In genomic region chr4:136780201-136780895, GRCm38 (mm10) we compare ENCODE assay signal across 9 mouse cellular contexts. TPM values are rescaled to one million over a fixed set of nuclear protein-coding genes. Genes with fewer than 3 reads are reported as not detected.
DNase-seq lines count a peak whose midpoint lies in the region; ATAC-seq and TF ChIP-seq lines count a peak whose summit lies in the region.
"Had no signal": no experiment of that assay in that cellular context is flagged by ENCODE, and none has a peak within 500 bp of the region (broad histone marks: within the 10 kb centered on the region; RNA-seq: fewer than 3 reads in every experiment).

No protein-coding gene starts in this region.

- no peak overlapping the region for H3K4me3 ChIP-seq in heart, embryonic 14.5 days (ENCODE audit: control insufficient read depth in 1 of 2, insufficient read depth in 1 of 2, low read depth in 1 of 2, low read length in 2 of 2)
- H3K4me3 ChIP-seq in lung, postnatal 0 days (ENCODE audit: low read depth, low read length) = no peak overlapping the region
- no peak overlapping the region for H3K4me3 ChIP-seq in lung, adult 2 months (replicated peaks; ENCODE audit: extremely low read depth, low read depth, low read length)
- no peak overlapping the region for H3K4me3 ChIP-seq in embryonic fibroblast, embryonic 13.5 days (ENCODE audit: insufficient read depth, low read length)
- no peak overlapping the region for H3K4me3 ChIP-seq in stomach, embryonic 16.5 days (replicated peaks; ENCODE audit: low read length)
- H3K4me3 ChIP-seq: megakaryocyte, embryonic 14.5 days had no signal

- H3K9ac ChIP-seq in heart, embryonic 14.5 days (ENCODE audit: low read length) = no peak overlapping the region
- no peak overlapping the region for H3K9ac ChIP-seq in lung, postnatal 0 days (replicated peaks; ENCODE audit: low read depth)
- peak overlapping the region; percentile 7; the same call in 1 of the 2 replicates for H3K9ac ChIP-seq in stomach, embryonic 16.5 days (ENCODE audit: low read length)

- H3K9me3 ChIP-seq in heart, embryonic 14.5 days (ENCODE audit: control insufficient read depth, low read length) = no peaks in the 10 kb centered on the region
- H3K9me3 ChIP-seq in lung, postnatal 0 days (ENCODE audit: low read length) = no peaks in the 10 kb centered on the region
- H3K9me3 ChIP-seq in stomach, embryonic 16.5 days (replicated peaks; ENCODE audit: control insufficient read depth, low read length) = no peaks in the 10 kb centered on the region

- no peak overlapping the region for H3K4me2 ChIP-seq in heart, embryonic 14.5 days (ENCODE audit: low read length)
- no peak overlapping the region for H3K4me2 ChIP-seq in lung, postnatal 0 days (replicated peaks; ENCODE audit: low read depth, low read length)
- H3K4me2 ChIP-seq in stomach, embryonic 16.5 days (ENCODE audit: low read depth, low read length) = peak overlapping the region; percentile 9; the same call in 1 of the 2 replicates

- TF ChIP-seq EP300 in lung, postnatal 0 days (IDR thresholded peaks at IDR 0.05) = no peak

- no peaks in the 10 kb centered on the region for H3K36me3 ChIP-seq in heart, embryonic 14.5 days (ENCODE audit: control insufficient read depth, insufficient read depth, low read length)
- H3K36me3 ChIP-seq in lung, postnatal 0 days (ENCODE audit: insufficient read depth, low read length) = no peaks in the 10 kb centered on the region
- H3K36me3 ChIP-seq in stomach, embryonic 16.5 days (ENCODE audit: control insufficient read depth, insufficient read depth, low read length) = no peaks in the 10 kb centered on the region

- H3K4me1 ChIP-seq in heart, embryonic 14.5 days (ENCODE audit: control insufficient read depth in 2 of 2, insufficient read depth in 2 of 2, low read length in 2 of 2) = peaks cover 23 to 31% of the 10 kb centered on the region in 2 experiments
- no peaks in the 10 kb centered on the region for H3K4me1 ChIP-seq in lung, postnatal 0 days (ENCODE audit: insufficient read depth, low read depth, low read length)
- no peaks in the 10 kb centered on the region for H3K4me1 ChIP-seq in lung, adult 2 months (ENCODE audit: control insufficient read depth, insufficient read depth, low read length)
- peaks cover 13% of the 10 kb centered on the region; the same call in 1 of the 2 replicates for H3K4me1 ChIP-seq in embryonic fibroblast, embryonic 13.5 days (ENCODE audit: control insufficient read depth, insufficient read depth, low read length)
- H3K4me1 ChIP-seq in stomach, embryonic 16.5 days (ENCODE audit: control insufficient read depth, insufficient read depth, low read length) = peaks cover 69% of the 10 kb centered on the region

- no peak for TF ChIP-seq CTCF in lung, postnatal 0 days (IDR thresholded peaks at IDR 0.05)
- TF ChIP-seq CTCF in lung, adult 2 months (IDR thresholded peaks at IDR 0.05; ENCODE audit: insufficient read depth, low read length) = no peak
- no peak for TF ChIP-seq CTCF in embryonic fibroblast, embryonic 13.5 days (IDR thresholded peaks at IDR 0.05; ENCODE audit: borderline replicate concordance, insufficient read depth, low read length)

- WGBS in heart, embryonic 14.5 days = 57% methylated on average over 20 of the region's 20 CpGs
- WGBS in lung, postnatal 0 days = 68% methylated on average over 20 of the region's 20 CpGs
- 74% methylated on average over 20 of the region's 20 CpGs for WGBS in lung, adult 2 months
- 51% methylated on average over 20 of the region's 20 CpGs for WGBS in stomach, embryonic 16.5 days

- TF ChIP-seq POLR2A in lung, adult 2 months (IDR thresholded peaks at IDR 0.05; ENCODE audit: borderline replicate concordance, extremely low read depth, low read depth, low read length) = no peak
- TF ChIP-seq POLR2A in embryonic fibroblast, embryonic 13.5 days (IDR thresholded peaks at IDR 0.05; ENCODE audit: low read depth, low read length) = no peak

- ATAC-seq in heart, embryonic 14.5 days (ENCODE audit: insufficient number of reproducible peaks, insufficient read depth, low FRiP score, low read depth) = no peak
- ATAC-seq in lung, postnatal 0 days = no peak
- ATAC-seq in stomach, embryonic 16.5 days (ENCODE audit: insufficient read depth, low FRiP score) = peak; percentile 67; the same call in 1 of the 2 replicates

- H3K27ac ChIP-seq in heart, embryonic 14.5 days (replicated peaks in 1 of 2; ENCODE audit: control insufficient read depth in 1 of 2, insufficient read depth in 1 of 2, low read depth in 2 of 2, low read length in 2 of 2) = peak overlapping the region; percentile 19 to 25; a peak in 2 of 4 replicates
- no peak overlapping the region for H3K27ac ChIP-seq in lung, postnatal 0 days (ENCODE audit: low read length)
- H3K27ac ChIP-seq in embryonic fibroblast, embryonic 13.5 days (ENCODE audit: insufficient read depth, low read length) = peak overlapping the region; percentile 76
- H3K27ac ChIP-seq in stomach, embryonic 16.5 days (ENCODE audit: low read length) = peak overlapping the region; percentile 74

- no peak for DNase-seq in heart, adult 11 months
- DNase-seq in lung, postnatal 0 days (ENCODE audit: low spot score) = peak; percentile 32
- no peak for DNase-seq in lung, adult 2 months
- DNase-seq in layer of hippocampus, postnatal 14 days (ENCODE audit: low spot score in 2 of 2) = no peak
- DNase-seq: cerebellum, adult 11 months had no signal

- no peaks in the 10 kb centered on the region for H3K27me3 ChIP-seq in heart, embryonic 14.5 days (ENCODE audit: control insufficient read depth, insufficient read depth, low read length)
- no peaks in the 10 kb centered on the region for H3K27me3 ChIP-seq in lung, postnatal 0 days (replicated peaks; ENCODE audit: insufficient read depth, low read length)
- H3K27me3 ChIP-seq in stomach, embryonic 16.5 days (ENCODE audit: control insufficient read depth, insufficient read depth, low read length) = no peaks in the 10 kb centered on the region

RNA-seq across cellular contexts. Expression of gene Ephb2, which starts 55.4 kb away (rescaled TPM):
- polyA plus RNA-seq in heart, embryonic 14.5 days (2014; fragmentation: Nextera tagmentation; extraction: Ambion mirVana) = 1.4 and 1.6 TPM in 2 replicates
- 0.63 and 0.74 TPM in 2 replicates for polyA plus RNA-seq in lung, postnatal 0 days (2015; fragmentation: Nextera tagmentation; extraction: Ambion mirVana)
- 4.6 and 6.8 TPM in 2 replicates for polyA plus RNA-seq in lung, adult 2 months (2012; rRNA removed)
- polyA plus RNA-seq in embryonic fibroblast, embryonic 13.5 days (2011; ENCODE audit: insufficient read length, low read depth, missing spikeins) = 36.4 and 44.6 TPM in 2 replicates
- polyA plus RNA-seq in stomach, embryonic 16.5 days (2015; fragmentation: Nextera tagmentation; extraction: Ambion mirVana) = 3.3 and 3.8 TPM in 2 replicates
- total RNA-seq in layer of hippocampus, postnatal 14 days (2021) = 10 to 100 TPM; 40.5 to 43.9 TPM
